Mouse (Mus musculus): Measurements from ENCODE around the gene 2610044O15Rik8.

The 2610044O15Rik8 gene

GRCm38 (mm10) chr8:129234027-129234733, at the start of gene 2610044O15Rik8:
TSS of gene 2610044O15Rik8 (minus strand) at chr8:129234406.
- peak; percentile 89 for DNase-seq (ENCODE audit: inconsistent ontology term)

GRCm38 (mm10) chr8:129265918-129266317, 31.7 kb upstream of the 2610044O15Rik8 start:
- no peak for DNase-seq (ENCODE audit: inconsistent ontology term)

GRCm38 (mm10) chr8:129264296-129264695, 30.1 kb upstream of the 2610044O15Rik8 start:
- peak; percentile 1 for DNase-seq (ENCODE audit: inconsistent ontology term)

- DNase-seq (ENCODE audit: inconsistent ontology term) = peak; percentile 78
Measured at GRCm38 (mm10) chr8:129263211-129263927, 29.2 kb upstream of the 2610044O15Rik8 start.

GRCm38 (mm10) chr8:129233664-129234026, 561 bp downstream of the 2610044O15Rik8 start:
- DNase-seq (ENCODE audit: inconsistent ontology term) = no peak

Data from Muller cell, postnatal 12 days (primary cell).